Mouse (Mus musculus) embryonic stem cell, embryonic (primary cell): ENCODE data around the gene Tanc1.

Experiments
- CTCF ChIA-PET, 4 experiments: fragments of 300-600 bp in 2 of 4; fragments of 350-600 bp in 2 of 4; sonication (Branson Sonifier 250); formaldehyde crosslinking; loops; one replicate each; lab custom pipeline; 2022; ENCODE audit warnings: inconsistent platforms in 2 of 4; lab: Charles Lee
- POLR2A ChIA-PET, 4 experiments: fragments of 300-600 bp in 2 of 4; fragments of 350-600 bp in 2 of 4; sonication (Branson Sonifier 250); formaldehyde crosslinking; loops; one replicate each; lab custom pipeline; 2022; ENCODE audit warnings: antibody characterized with exemption in 4 of 4, inconsistent platforms in 1 of 4; lab: Charles Lee

Tanc1 gene

GRCm38 (mm10) chr2:59659686-59660085 lies 47.8 kb downstream of the Tanc1 start:
- POLR2A ChIA-PET: interaction anchor here in 1 of 4 experiments (0.7 to 24.4 kb wide), 4 partner anchors 16 to 31 kb away, joined by 4 to 259 read pairs (median 10); no protein-coding TSS in a partner anchor
- CTCF ChIA-PET: interaction anchor here in 1 of 4 experiments (0.7 kb wide), 1 partner anchor 20 kb away, joined by 3 read pairs; no protein-coding TSS in a partner anchor

GRCm38 (mm10) chr2:59660891-59661805 lies 49.3 kb downstream of the Tanc1 start:
- ChIA-PET CTCF (interaction anchor here in 2 of 4 experiments (0.5 to 0.9 kb wide), 2 partner anchors 9 to 15 kb away, joined by 3 read pairs; no protein-coding TSS in a partner anchor), POLR2A (interaction anchor here in 3 of 4 experiments (0.8 to 2.5 kb wide), 19 partner anchors 9 to 65 kb away, joined by 3 to 11 read pairs (median 4); partner anchors contain the start of gene Tanc1 (in 2 of the 3))

GRCm38 (mm10) chr2:59664803-59665567 lies 53.1 kb downstream of the Tanc1 start:
- ChIA-PET POLR2A (interaction anchor here in 2 of 4 experiments (0.7 to 4.5 kb wide), 21 partner anchors 9 to 130 kb away, joined by 3 to 21 read pairs (median 5); partner anchors contain the start of gene Tanc1 (in 1 of the 2)), CTCF (interaction anchor here in 1 of 4 experiments (1.1 to 1.6 kb wide), 4 partner anchors 10 to 80 kb away, joined by 3 to 4 read pairs (median 4); no protein-coding TSS in a partner anchor)

- ChIA-PET POLR2A (interaction anchor here in 2 of 4 experiments (0.9 to 4.5 kb wide), 9 partner anchors 9 to 70 kb away, joined by 3 to 21 read pairs (median 4); no protein-coding TSS in a partner anchor), CTCF (no interaction called here)
Measured at GRCm38 (mm10) chr2:59666533-59666932, 54.7 kb downstream of the Tanc1 start.

- ChIA-PET CTCF (interaction anchor here in 2 of 4 experiments (0.7 to 0.8 kb wide), 2 partner anchors 11 to 773 kb away, joined by 3 read pairs; no protein-coding TSS in a partner anchor), POLR2A (interaction anchor here in 3 of 4 experiments (0.8 to 1.9 kb wide), 12 partner anchors 11 to 246 kb away, joined by 3 to 7 read pairs (median 4); partner anchors contain the start of gene Tanc1 (in 1 of the 3))
Measured at GRCm38 (mm10) chr2:59670087-59671060, 58.5 kb downstream of the Tanc1 start.

- POLR2A ChIA-PET: interaction anchor here in 1 of 4 experiments (0.9 to 5.2 kb wide), 4 partner anchors 10 to 37 kb away, joined by 3 to 28 read pairs (median 4); no protein-coding TSS in a partner anchor
Measured at GRCm38 (mm10) chr2:59671671-59672070, 59.8 kb downstream of the Tanc1 start.

GRCm38 (mm10) chr2:59672086-59672485 lies 60.2 kb downstream of the Tanc1 start:
- CTCF ChIA-PET: no interaction called here
- POLR2A ChIA-PET: interaction anchor here in 2 of 4 experiments (0.5 to 5.2 kb wide), 4 partner anchors 9 to 1906 kb away, joined by 3 to 28 read pairs (median 6); partner anchors contain the start of gene Tank (in 1 of the 2)

More at GRCm38 (mm10) chr2:59671671-59672070, 59.8 kb downstream of the Tanc1 start:
- CTCF ChIA-PET: no interaction called here

GRCm38 (mm10) chr2:59672686-59673085 lies 60.8 kb downstream of the Tanc1 start:
- POLR2A ChIA-PET: interaction anchor here in 2 of 4 experiments (0.5 to 5.2 kb wide), 5 partner anchors 10 to 1906 kb away, joined by 4 to 28 read pairs (median 5); partner anchors contain the start of gene Tank (in 1 of the 2)
- CTCF ChIA-PET: interaction anchor here in 1 of 4 experiments (0.6 kb wide), 1 partner anchor 96 kb away, joined by 3 read pairs; no protein-coding TSS in a partner anchor

GRCm38 (mm10) chr2:59673351-59673750 lies 61.5 kb downstream of the Tanc1 start:
- ChIA-PET CTCF (interaction anchor here in 1 of 4 experiments (1.0 to 1.5 kb wide), 2 partner anchors 9 to 77 kb away, joined by 3 to 5 read pairs; no protein-coding TSS in a partner anchor), POLR2A (interaction anchor here in 2 of 4 experiments (0.6 to 5.2 kb wide), 13 partner anchors 9 to 70 kb away, joined by 3 to 28 read pairs (median 4); no protein-coding TSS in a partner anchor)

- ChIA-PET POLR2A (interaction anchor here in 2 of 4 experiments (0.6 to 5.2 kb wide), 18 partner anchors 8 to 74 kb away, joined by 3 to 28 read pairs (median 4); no protein-coding TSS in a partner anchor), CTCF (interaction anchor here in 2 of 4 experiments (0.6 to 1.5 kb wide), 5 partner anchors 9 to 77 kb away, joined by 3 to 5 read pairs (median 4); no protein-coding TSS in a partner anchor)
Measured at GRCm38 (mm10) chr2:59673877-59674276, 62.0 kb downstream of the Tanc1 start.

- ChIA-PET CTCF (interaction anchor here in 3 of 4 experiments (0.6 to 1.7 kb wide), 12 partner anchors 10 to 131 kb away, joined by 3 to 8 read pairs (median 3); partner anchors contain the start of gene Tanc1 (in 1 of the 3)), POLR2A (interaction anchor here (0.5 to 5.2 kb wide), 32 partner anchors 8 to 74 kb away, joined by 3 to 28 read pairs (median 4); partner anchors contain the start of gene Tanc1 (in 1 of the 4))
Measured at GRCm38 (mm10) chr2:59675270-59675995, 63.6 kb downstream of the Tanc1 start.

- ChIA-PET CTCF (interaction anchor here in 3 of 4 experiments (0.5 to 1.7 kb wide), 8 partner anchors 11 to 131 kb away, joined by 3 to 5 read pairs (median 3); partner anchors contain the start of gene Tanc1 (in 1 of the 3)), POLR2A (interaction anchor here in 3 of 4 experiments (0.6 to 5.2 kb wide), 20 partner anchors 8 to 90 kb away, joined by 3 to 28 read pairs (median 5); partner anchors contain the start of gene Tanc1 (in 1 of the 3))
Measured at GRCm38 (mm10) chr2:59676041-59676440, 64.2 kb downstream of the Tanc1 start.

- POLR2A ChIA-PET: interaction anchor here in 2 of 4 experiments (0.6 to 5.2 kb wide), 15 partner anchors 7 to 516 kb away, joined by 3 to 28 read pairs (median 5); partner anchors contain the start of genes Ccdc148 (in 1 of the 2), Pkp4 (in 1 of the 2) and Tanc1 (in 1 of the 2)
- CTCF ChIA-PET: interaction anchor here in 2 of 4 experiments (0.5 to 0.7 kb wide), 3 partner anchors 29 to 132 kb away, joined by 3 read pairs; no protein-coding TSS in a partner anchor
Measured at GRCm38 (mm10) chr2:59676442-59676841, 64.6 kb downstream of the Tanc1 start.

- CTCF ChIA-PET: interaction anchor here in 2 of 4 experiments (0.6 to 1.0 kb wide), 2 partner anchors 66 to 119 kb away, joined by 3 read pairs; no protein-coding TSS in a partner anchor
Measured at GRCm38 (mm10) chr2:59679424-59680020, 67.7 kb downstream of the Tanc1 start.

More at GRCm38 (mm10) chr2:59679424-59680020, 67.7 kb downstream of the Tanc1 start:
- POLR2A ChIA-PET: interaction anchor here in 2 of 4 experiments (1.0 to 2.1 kb wide), 9 partner anchors 10 to 68 kb away, joined by 3 to 9 read pairs (median 3); partner anchors contain the start of gene Tanc1 (in 1 of the 2)
